Mouse (Mus musculus) adrenal gland, postnatal 4 days (tissue): ENCODE measurements around the gene Cep89. TPM values are rescaled to one million over a fixed set of nuclear protein-coding genes. Genes with fewer than 3 reads are reported as not detected.

Experiments used
- DNase-seq, 2 experiments: peaks; one replicate each; pipeline ENCODE4 v3.0.0; 2021 to 2022; ENCODE audit warnings: low spot score in 2 of 2, mixed read lengths in 2 of 2
- total RNA-seq, 2 experiments: library from RNA; stranded (reverse); gene quantifications; 2 replicates each; pipeline ENCODE4 v1.2.3; 2021

The Cep89 gene
- total RNA-seq, 2 experiments from 2014 or later = 27.2 to 41.1 TPM

DNA sequence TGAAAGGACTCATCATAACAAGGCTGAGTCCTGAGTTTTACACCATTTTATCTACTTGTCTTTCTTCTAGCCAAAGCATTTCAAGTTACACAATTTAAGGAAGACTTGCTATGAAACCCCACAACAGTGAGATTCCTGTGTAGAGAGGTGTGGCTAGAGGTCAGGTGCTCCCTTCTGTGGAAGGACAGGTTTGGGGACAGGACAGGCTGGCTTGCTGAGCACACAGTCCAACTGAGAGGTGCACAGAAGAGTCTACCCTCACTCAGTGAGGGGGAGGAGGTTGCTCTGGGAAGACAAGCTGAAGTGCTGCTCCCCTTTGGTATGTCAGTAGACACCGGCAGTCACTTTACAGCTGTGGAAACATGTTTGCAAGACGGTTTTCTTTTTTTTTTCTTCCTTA, 79.6 kb downstream of the Cep89 start:
- DNase-seq = no peak

DNA sequence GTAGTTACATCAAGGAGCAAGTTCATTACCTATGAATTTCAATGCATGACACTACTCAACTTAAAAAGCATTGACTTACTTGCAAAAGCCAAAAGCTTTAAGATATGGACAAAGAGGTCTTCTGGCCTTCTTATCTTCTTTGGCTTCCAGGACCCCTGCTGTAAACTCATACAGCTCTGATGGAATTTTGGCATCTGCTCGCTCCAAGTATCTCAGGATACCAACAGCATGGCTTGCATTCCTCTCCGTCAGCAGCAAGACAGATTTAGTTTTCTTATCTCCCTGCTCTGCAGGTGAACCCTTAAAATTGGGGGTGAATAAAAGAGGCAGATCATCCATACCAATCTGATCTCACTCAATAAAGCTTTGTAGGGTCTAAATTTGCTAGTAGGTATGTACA, 88.3 kb downstream of the Cep89 start:
- DNase-seq = no peak

DNA sequence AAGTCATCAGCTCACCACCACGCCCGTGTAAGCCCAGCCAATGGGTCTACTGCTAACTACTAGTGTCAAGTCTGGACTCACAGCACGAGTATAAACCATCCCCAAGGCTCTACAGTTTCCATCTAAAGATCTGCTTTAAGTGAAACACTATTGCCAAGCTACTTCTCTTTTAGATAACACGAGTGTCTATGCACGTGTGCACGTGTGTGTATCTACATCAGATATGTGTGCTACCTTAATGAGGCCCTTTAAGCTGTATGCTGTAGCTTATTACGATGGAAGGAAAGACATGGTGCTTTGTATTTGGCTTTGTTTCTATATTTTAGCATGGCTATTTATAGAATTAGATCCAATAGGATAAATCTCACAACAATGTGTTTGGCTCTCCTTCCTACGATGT, 89.7 kb downstream of the Cep89 start:
- no peak for DNase-seq

Other genes starting within 250 kb of the Cep89 start
- gene Slc7a10, start 210.7 kb upstream of the Cep89 start, total RNA-seq = 1 to 10 TPM; 3.6 to 4.2 TPM
- gene Lrp3, start 181.5 kb upstream of the Cep89 start, total RNA-seq = 10 to 100 TPM; 22.0 to 23.4 TPM
- gene Gpatch1, start 78.6 kb upstream of the Cep89 start, total RNA-seq = 10 to 100 TPM; 22.3 to 26.0 TPM
- gene Rhpn2, start 62.9 kb upstream of the Cep89 start, total RNA-seq = 1 to 10 TPM; 2.9 to 4.8 TPM
- 1 to 10 TPM; 6.5 to 7.3 TPM for gene Faap24, start 199 bp upstream of the Cep89 start, total RNA-seq
- 1 to 10 TPM in 1 of 2 experiments, under 1 TPM in 1; 0.17 to 6.3 TPM for gene Slc7a9, start 51.8 kb downstream of the Cep89 start, total RNA-seq
- gene Tdrd12, start 140.7 kb downstream of the Cep89 start, total RNA-seq = under 1 TPM; 0.11 to 0.67 TPM
- gene Nudt19, start 159.3 kb downstream of the Cep89 start, total RNA-seq = 10 to 100 TPM; 58.7 to 59.8 TPM
- gene Rgs9bp, start 188.5 kb downstream of the Cep89 start, total RNA-seq = under 1 TPM; 0.34 to 0.39 TPM
- gene Ankrd27, start 189.2 kb downstream of the Cep89 start, total RNA-seq = 10 to 100 TPM; 31.8 to 33.8 TPM